Mouse (Mus musculus): ENCODE results near the gene Vav3. TPM values are rescaled to one million over a fixed set of nuclear protein-coding genes. Genes with fewer than 3 reads are reported as not detected.

The Vav3 gene
- 0.98 and 1.3 TPM in 2 replicates for polyA plus RNA-seq (2012; rRNA removed)

GRCm38 (mm10) chr3:109340274-109341070 is at the start of gene Vav3:
Gene Vav3 (plus strand): TSS chr3:109340653.

Other genes with a start within 250 kb of the Vav3 start
- gene Slc25a24, start 217.5 kb upstream of the Vav3 start, polyA plus RNA-seq (2012; rRNA removed) = 3.3 and 7.1 TPM in 2 replicates